Mouse (Mus musculus) liver, embryonic 14.5 days (tissue): ENCODE measurements around the gene Tmem51. TPM values are rescaled to one million over a fixed set of nuclear protein-coding genes. Genes with fewer than 3 reads are reported as not detected.

Experiments
- ATAC-seq: fragments of 200-750 bp; cut with Nextera tagmentation; 2 replicates; pipeline ENCODE4 v1.8.0; 2017; ENCODE audit warnings: moderate number of reproducible peaks, mild to moderate bottlenecking, moderate library complexity; ENCODE audit not compliant: insufficient read depth
- DNase-seq, 3 experiments: peaks; one replicate each; pipeline ENCODE4 v3.0.0-alpha.2; 2012 to 2013; ENCODE audit warnings: low read depth in 3 of 3, low spot score in 3 of 3
- H3K27ac ChIP-seq: fragments of 300-500 bp; sonication (generic); 2 replicates; pipeline ENCODE4 v1.5.1; 2014; ENCODE audit warnings: moderate library complexity, mild to moderate bottlenecking, control low read depth, inconsistent platforms
- H3K27me3 ChIP-seq: fragments of 300-500 bp; sonication (generic); 2 replicates; pipeline ENCODE4 v1.6.1; 2014; ENCODE audit warnings: mild to moderate bottlenecking, low read length, moderate library complexity; ENCODE audit not compliant: control insufficient read depth, insufficient read depth
- H3K36me3 ChIP-seq: fragments of 300-500 bp; sonication (generic); replicated peaks from 2 replicates; pipeline ENCODE4 v1.6.1; 2014; ENCODE audit warnings: low read depth; ENCODE audit not compliant: control insufficient read depth, insufficient read depth
- H3K4me1 ChIP-seq, 2 experiments: fragments of 200-500 bp in 1 of 2; fragments of 300-500 bp in 1 of 2; sonication (generic) in 1 of 2; replicated peaks; 2 replicates each; pipeline ENCODE4 v1.6.1; 2012 to 2014; ENCODE audit warnings: antibody characterized with exemption in 1 of 2, inconsistent platforms in 1 of 2, low read length in 1 of 2; ENCODE audit not compliant: control insufficient read depth in 2 of 2, insufficient read depth in 2 of 2
- H3K4me2 ChIP-seq: fragments of 300-500 bp; sonication (generic); 2 replicates; pipeline ENCODE4 v1.6.1; 2014; ENCODE audit warnings: low read depth, mild to moderate bottlenecking, control low read depth, moderate library complexity
- H3K4me3 ChIP-seq, 2 experiments: fragments of 200-500 bp in 1 of 2; fragments of 300-500 bp in 1 of 2; sonication (generic) in 1 of 2; 2 replicates each; pipeline ENCODE4 v1.5.1; 2012 to 2014; ENCODE audit warnings: low read depth in 2 of 2, low read length in 2 of 2, mild to moderate bottlenecking in 2 of 2, control low read depth in 1 of 2, inconsistent platforms in 1 of 2, moderate library complexity in 1 of 2; ENCODE audit not compliant: insufficient read depth in 1 of 2
- H3K9ac ChIP-seq: fragments of 300-500 bp; sonication (generic); replicated peaks from 2 replicates; pipeline ENCODE4 v1.6.1; 2014; ENCODE audit warnings: mild to moderate bottlenecking, control low read depth, moderate library complexity
- H3K9me3 ChIP-seq: fragments of 300-500 bp; sonication (generic); 2 replicates; pipeline ENCODE4 v1.6.1; 2016; ENCODE audit warnings: low read length, mixed read lengths; ENCODE audit not compliant: control insufficient read depth
- CTCF ChIP-seq: IDR thresholded peaks from 2 replicates; pipeline ENCODE4 v1.5.1; 2016; ENCODE audit warnings: antibody characterized with exemption, low read depth, control low read depth
- EP300 ChIP-seq: IDR thresholded peaks from 2 replicates; pipeline ENCODE4 v1.6.1; 2016; ENCODE audit warnings: antibody characterized with exemption, low read depth
- WGBS: fragments of 180-500 bp; shearing (Covaris S2); extraction: QIAGEN DNeasy Blood & Tissue Kit; methylation state at CpG from one replicate; pipeline ENCODE4 v1.1.7; 2014; ENCODE audit not compliant: insufficient replicate concordance; 5-methylcytosine and 5-hydroxymethylcytosine counted together
- polyA plus RNA-seq, 2 experiments: library from polyadenylated mRNA; depleted of rRNA in 1 of 2; stranded (reverse) in 1 of 2; unstranded in 1 of 2; fragments of >200 nt; fragmentation: Nextera tagmentation in 1 of 2; extraction: Ambion mirVana in 1 of 2; gene quantifications; 2 replicates each; pipeline versions ENCODE4 v1.2.1 to v1.2.3; 2012 to 2014

Tmem51 gene
- polyA plus RNA-seq, 2 experiments: 7.9 to 11.4 TPM

DNA sequence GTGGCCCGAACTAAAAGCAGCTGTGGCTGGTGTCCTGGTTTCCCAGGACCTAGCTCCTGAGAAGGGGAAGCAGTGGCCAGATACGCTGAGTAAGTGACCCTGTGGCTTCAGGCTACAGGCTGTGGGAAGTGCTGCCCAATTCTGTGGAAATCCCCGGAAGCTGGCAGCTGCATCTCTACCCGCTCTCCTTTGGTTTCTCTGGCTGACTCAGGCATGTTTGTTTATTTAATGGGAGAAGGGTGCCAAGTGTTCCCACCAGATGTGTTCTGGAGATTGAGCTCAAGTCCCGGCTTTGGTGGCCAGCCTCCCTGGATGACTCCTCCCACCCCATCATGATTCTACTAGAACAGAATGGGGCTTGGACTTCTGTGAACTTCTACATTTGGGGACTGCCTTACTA lies 13.8 kb upstream of the Tmem51 start:
- Histone ChIP-seq H3K4me2 (no peak overlapping the region; the same call in 1 of the 2 replicates), H3K27me3 (no peaks in the 10 kb centered on the region), H3K36me3 (no peaks in the 10 kb centered on the region), H3K4me3 (no peak overlapping the region), H3K4me1 (no peaks in the 10 kb centered on the region; a peak in 1 of 4 replicates), H3K9ac (no peak overlapping the region), H3K27ac (no peak overlapping the region), H3K9me3 (no peaks in the 10 kb centered on the region)
- no peak for DNase-seq
- no peak for TF ChIP-seq EP300
- TF ChIP-seq CTCF: no peak
- WGBS: 5% methylated on average over 5 of the region's 5 CpGs
- no peak for ATAC-seq

DNA sequence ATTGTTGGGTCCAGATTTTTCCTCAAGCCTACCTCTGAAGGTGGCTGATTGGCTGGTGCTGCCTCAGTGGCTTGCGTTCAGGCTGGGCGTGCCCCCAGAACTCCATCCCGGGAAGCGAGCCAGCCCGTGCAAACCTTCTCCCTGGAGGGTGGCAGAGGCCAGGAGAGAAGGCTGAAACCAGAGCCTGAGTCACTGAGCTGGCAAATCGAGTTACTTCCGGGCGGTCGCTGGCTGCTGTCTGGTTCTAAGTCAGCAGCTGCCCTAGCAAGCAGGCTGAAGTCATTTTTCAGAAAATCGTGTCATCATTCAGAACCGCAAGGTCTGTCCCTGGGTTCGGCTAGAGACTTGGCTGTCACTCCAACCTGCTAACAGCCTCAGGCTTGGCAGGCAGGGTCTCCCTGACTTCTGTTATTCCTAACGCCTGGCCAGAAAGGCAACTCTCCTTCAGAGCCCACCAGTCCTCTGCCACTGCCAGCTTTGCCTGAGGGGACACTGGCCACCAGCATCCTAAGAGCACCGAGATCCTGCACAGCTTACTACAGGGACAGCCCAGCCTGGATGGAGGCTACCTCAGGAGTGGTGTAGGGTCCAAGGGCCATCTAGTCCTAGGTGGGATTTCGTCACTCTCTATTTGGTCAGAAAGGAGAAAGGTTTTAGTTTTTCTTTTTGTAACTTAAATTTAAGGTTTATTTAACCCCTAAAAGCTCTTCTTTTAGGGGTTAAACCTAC lies 11.6 kb upstream of the Tmem51 start:
- no peak for ATAC-seq
- WGBS: 54% methylated on average over 15 of the region's 15 CpGs
- Histone ChIP-seq H3K4me2 (no peak overlapping the region), H3K9me3 (no peaks in the 10 kb centered on the region), H3K27me3 (no peaks in the 10 kb centered on the region), H3K9ac (no peak overlapping the region), H3K4me3 (no peak overlapping the region), H3K36me3 (no peaks in the 10 kb centered on the region), H3K27ac (no peak overlapping the region), H3K4me1 (no peaks in the 10 kb centered on the region; a peak in 1 of 4 replicates)
- DNase-seq: no peak
- TF ChIP-seq EP300 (no peak), CTCF (no peak)

- ATAC-seq (peak; percentile 26; the same call in 1 of the 2 replicates), DNase-seq (no peak)
- Histone ChIP-seq H3K27ac (no peak overlapping the region), H3K4me3 (no peak overlapping the region), H3K9ac (no peak overlapping the region), H3K36me3 (no peaks in the 10 kb centered on the region), H3K27me3 (no peaks in the 10 kb centered on the region), H3K4me2 (no peak overlapping the region), H3K4me1 (no peaks in the 10 kb centered on the region; a peak in 1 of 4 replicates), H3K9me3 (no peaks in the 10 kb centered on the region)
- TF ChIP-seq CTCF (no peak), EP300 (no peak)
- WGBS: 53% methylated on average over 11 of the region's 11 CpGs
Measured at GRCm38 (mm10) chr4:142094386-142094785, 10.3 kb upstream of the Tmem51 start.

DNA sequence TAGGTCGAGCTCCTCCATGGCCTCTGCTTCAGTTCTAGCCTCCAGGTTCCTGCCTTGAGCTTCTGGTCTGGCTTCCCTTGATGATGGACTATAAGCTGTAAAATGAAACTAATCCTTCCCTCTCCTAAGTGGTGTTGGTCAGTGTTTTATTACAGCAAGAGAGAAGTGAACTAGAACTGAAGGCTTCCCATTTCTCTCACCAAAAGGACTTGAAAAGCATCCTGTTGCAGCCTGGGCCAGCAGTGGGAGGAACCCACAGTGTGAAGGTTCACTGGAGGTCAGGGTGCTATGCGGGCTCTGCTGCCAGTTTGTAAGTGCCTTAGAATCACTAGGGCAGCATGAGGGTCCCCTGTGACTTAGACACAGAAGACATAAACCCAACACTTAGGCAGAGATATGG lies 7.0 kb upstream of the Tmem51 start:
- H3K4me3 ChIP-seq: no peak overlapping the region
- ATAC-seq (no peak), DNase-seq (no peak)
- H3K9ac ChIP-seq: no peak overlapping the region
- H3K36me3 ChIP-seq: no peaks in the 10 kb centered on the region
- H3K4me2 ChIP-seq: no peak overlapping the region
- H3K9me3 ChIP-seq: no peaks in the 10 kb centered on the region
- H3K27ac ChIP-seq: no peak overlapping the region
- no peaks in the 10 kb centered on the region; a peak in 1 of 4 replicates for H3K4me1 ChIP-seq
- WGBS: 47% methylated on average over 2 of the region's 2 CpGs
- no peaks in the 10 kb centered on the region for H3K27me3 ChIP-seq
- TF ChIP-seq CTCF (no peak), EP300 (no peak)

DNA sequence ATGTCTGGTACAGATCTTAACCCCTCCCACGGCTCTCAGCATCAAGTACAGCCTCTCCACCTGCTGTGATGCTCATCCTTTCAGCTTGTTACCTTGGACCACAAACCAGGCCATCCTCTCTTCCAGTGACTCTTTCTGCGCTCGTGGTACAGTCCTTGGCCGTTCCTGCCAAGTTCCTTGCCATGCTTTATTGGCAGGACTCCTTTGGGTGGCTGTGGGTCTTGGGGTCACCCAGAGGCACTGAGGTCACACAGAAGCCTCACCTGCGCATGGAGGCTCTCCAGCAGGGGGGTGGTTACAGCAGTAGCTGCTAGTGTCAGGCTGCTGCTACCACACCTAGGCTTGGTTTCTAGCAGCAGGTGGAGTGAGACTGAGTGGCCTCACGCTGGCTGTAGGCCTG lies 5.9 kb upstream of the Tmem51 start:
- no peak for TF ChIP-seq CTCF
- no peak for TF ChIP-seq EP300
- no peaks in the 10 kb centered on the region for H3K36me3 ChIP-seq
- ATAC-seq (no peak), DNase-seq (no peak)
- H3K4me3 ChIP-seq: no peak overlapping the region
- H3K27me3 ChIP-seq: peaks cover 4% of the 10 kb centered on the region
- WGBS: 56% methylated on average over 6 of the region's 6 CpGs
- no peak overlapping the region for H3K9ac ChIP-seq
- H3K4me2 ChIP-seq: no peak overlapping the region
- H3K27ac ChIP-seq: no peak overlapping the region
- no peaks in the 10 kb centered on the region for H3K9me3 ChIP-seq
- peaks cover 0 to 2% of the 10 kb centered on the region in 2 experiments; a peak in 1 of 4 replicates for H3K4me1 ChIP-seq
